Mouse (Mus musculus) small intestine, adult 2 months (tissue): Measurements from ENCODE around the gene Trak1.

Experiments used
- CTCF ChIP-seq: fragments of 200-500 bp; IDR thresholded peaks from 2 replicates; pipeline ENCODE4 v1.5.1; 2012; ENCODE audit warnings: low read depth, mild to moderate bottlenecking, control low read depth, inconsistent platforms, low read length, moderate library complexity, mixed read lengths; ENCODE audit not compliant: insufficient replicate concordance, insufficient read length; ENCODE audit errors: extremely low read depth
- POLR2A ChIP-seq: fragments of 200-500 bp; IDR thresholded peaks from 2 replicates; pipeline ENCODE4 v1.6.1; 2012; ENCODE audit warnings: low read depth, mild to moderate bottlenecking, control low read depth, inconsistent platforms, low read length, moderate library complexity

- TF ChIP-seq CTCF (no peak), POLR2A (no peak)
Measured at GRCm38 (mm10) chr9:121426902-121427301, 129.6 kb downstream of the Trak1 start.
